Mouse (Mus musculus) kidney, adult 2 months (tissue): ENCODE data around the gene Ppwd1. TPM values are rescaled to one million over a fixed set of nuclear protein-coding genes. Genes with fewer than 3 reads are reported as not detected.

ENCODE experiments used
- DNase-seq: peaks from one replicate; pipeline ENCODE4 v3.0.0; 2021
- H3K27ac ChIP-seq: fragments of 200-500 bp; 2 replicates; pipeline ENCODE4 v1.5.1; 2012; ENCODE audit warnings: low read depth, low read length, control low read depth, inconsistent platforms; ENCODE audit not compliant: insufficient read depth
- H3K27me3 ChIP-seq: fragments of 200-500 bp; replicated peaks from 2 replicates; pipeline ENCODE4 v1.6.1; 2012; ENCODE audit warnings: mild to moderate bottlenecking, moderate library complexity, low read length, inconsistent platforms; ENCODE audit not compliant: control insufficient read depth, insufficient read depth
- H3K36me3 ChIP-seq: fragments of 200-500 bp; 2 replicates; pipeline ENCODE4 v1.6.1; 2012; ENCODE audit warnings: mild to moderate bottlenecking, moderate library complexity, low read length, inconsistent platforms; ENCODE audit not compliant: control insufficient read depth, insufficient read depth
- H3K4me1 ChIP-seq: fragments of 200-500 bp; 2 replicates; pipeline ENCODE4 v1.6.1; 2011; ENCODE audit warnings: low read length; ENCODE audit not compliant: control insufficient read depth, insufficient read depth
- H3K4me3 ChIP-seq: fragments of 200-500 bp; 2 replicates; pipeline ENCODE4 v1.5.1; 2011; ENCODE audit warnings: mild to moderate bottlenecking, low read depth, low read length, control low read depth; ENCODE audit not compliant: insufficient read depth
- CTCF ChIP-seq: fragments of 200-500 bp; conservative IDR thresholded peaks from 2 replicates; pipeline ENCODE4 v1.5.1; 2011; ENCODE audit warnings: low read depth, mild to moderate bottlenecking, control low read depth, low read length, moderate library complexity, mixed read lengths; ENCODE audit not compliant: insufficient read depth, insufficient read length
- POLR2A ChIP-seq: fragments of 200-500 bp; IDR thresholded peaks from one replicate; pipeline ENCODE4 v1.6.1; 2011; ENCODE audit warnings: low read depth, low read length, control low read depth
- whole genome bisulfite sequencing: fragments of 180-500 bp; shearing (Covaris S2); methylation state at CpG from one replicate; pipeline ENCODE4 v1.1.7; 2018; 5-methylcytosine and 5-hydroxymethylcytosine counted together
- polyA plus RNA-seq: library from polyadenylated mRNA; depleted of rRNA; stranded (reverse); fragments of >200 nt; gene quantifications from 2 replicates; pipeline ENCODE4 v1.2.3, GENCODE M21; 2012; rRNA removed

Ppwd1 gene
- polyA plus RNA-seq, 1 experiment = 2.0 TPM

- TF ChIP-seq POLR2A (no peak), CTCF (no peak)
- 6% methylated on average over 13 of the region's 13 CpGs for WGBS
- peak overlapping the region; percentile 67 for H3K27ac ChIP-seq
- DNase-seq = peak; percentile 23
- H3K4me1 ChIP-seq = peaks cover 2% of the 10 kb centered on the region; the same call in 1 of the 2 replicates
- H3K4me3 ChIP-seq = peak overlapping the region; percentile 96
- H3K36me3 ChIP-seq = no peaks in the 10 kb centered on the region
- no peaks in the 10 kb centered on the region for H3K27me3 ChIP-seq
Measured at GRCm38 (mm10) chr13:104179176-104179888, 49.3 kb downstream of the Ppwd1 start.

- Histone ChIP-seq H3K4me3 (peak within 1 kb of the TSS; percentile 96), H3K4me1 (peaks cover 2% of the 10 kb centered on the region; the same call in 1 of the 2 replicates), H3K27ac (peak within 1 kb of the TSS; percentile 67), H3K36me3 (no peaks in the 10 kb centered on the region), H3K27me3 (no peaks in the 10 kb centered on the region)
- TF ChIP-seq CTCF (no peak), POLR2A (peak; percentile 81)
- WGBS = under 1% methylated on average over 38 of the region's 38 CpGs
- peak; percentile 99 for DNase-seq
Measured at GRCm38 (mm10) chr13:104178650-104179121, 50.0 kb downstream of the Ppwd1 start, which contains the start of gene Trim23. TSS of gene Trim23 (plus strand) at chr13:104178797.

- no peak for DNase-seq
- Histone ChIP-seq H3K27ac (peak within 1 kb of the TSS; percentile 67), H3K27me3 (no peaks in the 10 kb centered on the region), H3K4me1 (peaks cover 2% of the 10 kb centered on the region; the same call in 1 of the 2 replicates), H3K36me3 (no peaks in the 10 kb centered on the region), H3K4me3 (peak within 1 kb of the TSS; percentile 96)
- no peak for TF ChIP-seq POLR2A
- WGBS = under 1% methylated on average over 32 of the region's 32 CpGs
Measured at GRCm38 (mm10) chr13:104177796-104178649, 50.6 kb downstream of the Ppwd1 start, which contains the start of gene Trappc13. TSS of gene Trappc13 (minus strand) at chr13:104178469.

GRCm38 (mm10) chr13:104176874-104177273 is 51.8 kb downstream of the Ppwd1 start:
- Histone ChIP-seq H3K27ac (no peak overlapping the region), H3K36me3 (no peaks in the 10 kb centered on the region), H3K4me1 (peaks cover 2% of the 10 kb centered on the region; the same call in 1 of the 2 replicates), H3K4me3 (no peak overlapping the region), H3K27me3 (no peaks in the 10 kb centered on the region)
- WGBS = 67% methylated on average over 3 of the region's 3 CpGs
- DNase-seq = no peak
- TF ChIP-seq CTCF = no peak

GRCm38 (mm10) chr13:104172498-104172897 is 56.1 kb downstream of the Ppwd1 start:
- DNase-seq = no peak
- TF ChIP-seq POLR2A (no peak), CTCF (no peak)
- peaks cover 2% of the 10 kb centered on the region; the same call in 1 of the 2 replicates for H3K4me1 ChIP-seq
- no peak overlapping the region for H3K4me3 ChIP-seq
- no peak overlapping the region for H3K27ac ChIP-seq
- H3K36me3 ChIP-seq = no peaks in the 10 kb centered on the region
- H3K27me3 ChIP-seq = no peaks in the 10 kb centered on the region

- no peak for DNase-seq
- 88% methylated on average over 5 of the region's 5 CpGs for WGBS
- Histone ChIP-seq H3K27me3 (no peaks in the 10 kb centered on the region), H3K4me3 (no peak overlapping the region), H3K36me3 (no peaks in the 10 kb centered on the region; the same call in 1 of the 2 replicates), H3K27ac (no peak overlapping the region), H3K4me1 (peaks cover 2% of the 10 kb centered on the region; the same call in 1 of the 2 replicates)
- no peak for TF ChIP-seq CTCF
- TF ChIP-seq POLR2A = no peak
Measured at GRCm38 (mm10) chr13:104171711-104172110, 56.9 kb downstream of the Ppwd1 start.

- Histone ChIP-seq H3K4me3 (no peak overlapping the region), H3K27me3 (no peaks in the 10 kb centered on the region), H3K4me1 (no peaks in the 10 kb centered on the region), H3K36me3 (peaks cover 7% of the 10 kb centered on the region), H3K27ac (no peak overlapping the region)
- no peak for DNase-seq
- 70% methylated on average over 1 of the region's 1 CpGs for WGBS
- no peak for TF ChIP-seq CTCF
Measured at GRCm38 (mm10) chr13:104155686-104156085, 73.0 kb downstream of the Ppwd1 start.

Other genes starting within 250 kb of the Ppwd1 start
- gene Nln, start 119.2 kb downstream of the Ppwd1 start, polyA plus RNA-seq = 10.7 and 11.3 TPM in 2 replicates
- 1.1 and 1.3 TPM in 2 replicates for gene Sgtb, start 119.1 kb downstream of the Ppwd1 start, polyA plus RNA-seq
- 10.3 and 12.1 TPM in 2 replicates for gene Trappc13, start 50.4 kb downstream of the Ppwd1 start, polyA plus RNA-seq
- gene Trim23, start 50.0 kb downstream of the Ppwd1 start, polyA plus RNA-seq = 2.8 and 4.0 TPM in 2 replicates
- 0.16 and 0.17 TPM in 2 replicates for gene Cenpk, start 232 bp downstream of the Ppwd1 start, polyA plus RNA-seq
- 1.7 and 1.8 TPM in 2 replicates for gene Adamts6, start 59.0 kb upstream of the Ppwd1 start, polyA plus RNA-seq